Comparison of ENCODE assay signal across 9 mouse cellular contexts in the genomic region with DNA sequence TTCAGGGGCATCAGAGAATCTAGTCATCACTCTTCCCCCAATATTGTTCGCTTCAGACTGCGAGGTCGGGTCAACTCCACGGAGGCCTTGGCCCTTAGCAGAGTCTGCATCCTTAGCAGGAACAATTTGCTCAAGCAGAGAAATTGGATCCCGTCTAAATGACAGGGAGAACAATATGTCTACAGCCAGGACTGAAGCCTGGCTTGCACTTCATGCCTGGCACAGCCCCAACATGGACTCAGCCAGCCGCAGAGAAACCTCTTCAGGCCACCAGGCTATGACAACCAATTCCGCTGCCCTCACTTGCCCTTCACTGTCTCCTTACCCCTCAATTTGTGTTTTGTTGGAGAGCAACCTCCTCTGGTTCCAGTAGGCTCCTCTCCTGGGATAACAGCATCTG.
DNase-seq lines count a peak whose midpoint lies in the region; ATAC-seq and TF ChIP-seq lines count a peak whose summit lies in the region.
"Had no signal": no experiment of that assay in that cellular context is flagged by ENCODE, and none has a peak within 500 bp of the region (broad histone marks: within the 10 kb centered on the region; RNA-seq: fewer than 3 reads in every experiment).

No protein-coding gene starts in this region.

- peaks cover 11% of the 10 kb centered on the region for H3K4me1 ChIP-seq in forebrain, embryonic 14.5 days (ENCODE audit: control insufficient read depth, insufficient read depth, low read length)
- H3K4me1 ChIP-seq in forebrain, postnatal 0 days (ENCODE audit: insufficient read depth), result no peaks in the 10 kb centered on the region
- H3K4me1 ChIP-seq in heart, embryonic 15.5 days (replicated peaks), result peaks cover 12% of the 10 kb centered on the region

- H3K9ac ChIP-seq in forebrain, embryonic 14.5 days (ENCODE audit: low read length), result no peak overlapping the region
- no peak overlapping the region for H3K9ac ChIP-seq in forebrain, postnatal 0 days
- H3K9ac ChIP-seq in heart, embryonic 15.5 days, result no peak overlapping the region
- H3K9ac ChIP-seq: limb, embryonic 13.5 days had no signal

- no peaks in the 10 kb centered on the region for H3K36me3 ChIP-seq in forebrain, embryonic 14.5 days (ENCODE audit: control insufficient read depth, insufficient read depth, low read length)
- no peaks in the 10 kb centered on the region for H3K36me3 ChIP-seq in forebrain, postnatal 0 days (ENCODE audit: insufficient read depth)
- no peaks in the 10 kb centered on the region for H3K36me3 ChIP-seq in heart, embryonic 15.5 days
- H3K36me3 ChIP-seq: limb, embryonic 13.5 days had no signal

- no peaks in the 10 kb centered on the region for H3K27me3 ChIP-seq in forebrain, embryonic 14.5 days (replicated peaks; ENCODE audit: control insufficient read depth, insufficient read depth, low read length)
- H3K27me3 ChIP-seq in forebrain, postnatal 0 days (ENCODE audit: insufficient read depth, low read length), result no peaks in the 10 kb centered on the region
- no peaks in the 10 kb centered on the region for H3K27me3 ChIP-seq in heart, embryonic 15.5 days

- DNase-seq in forebrain, embryonic 14.5 days (ENCODE audit: low spot score), result peak; percentile 71
- no peak for DNase-seq in forebrain, postnatal 0 days
- peak; percentile 32 for DNase-seq in urinary bladder, postnatal 14 days (ENCODE audit: low spot score)
- DNase-seq in urinary bladder, postnatal 4 days (ENCODE audit: low spot score in 2 of 2), result no peak
- no peak for DNase-seq in right cerebral cortex, postnatal 25 days
- DNase-seq in embryo, embryonic 9.5 days (ENCODE audit: extremely low spot score), result no peak
- no peak for DNase-seq in layer of hippocampus, postnatal 25 days (ENCODE audit: extremely low spot score in 1 of 2, low spot score in 1 of 2)

- H3K4me3 ChIP-seq in forebrain, embryonic 14.5 days (ENCODE audit: low read depth, low read length), result no peak overlapping the region
- H3K4me3 ChIP-seq in forebrain, postnatal 0 days (ENCODE audit: low read depth, low read length), result no peak overlapping the region
- H3K4me3 ChIP-seq in heart, embryonic 15.5 days, result no peak overlapping the region
- H3K4me3 ChIP-seq: limb, embryonic 13.5 days had no signal

- no peak for TF ChIP-seq CTCF in forebrain, postnatal 0 days (IDR thresholded peaks at IDR 0.05; ENCODE audit: low read depth)

- H3K4me2 ChIP-seq in forebrain, embryonic 14.5 days (ENCODE audit: low read length), result no peak overlapping the region
- H3K4me2 ChIP-seq in forebrain, postnatal 0 days (ENCODE audit: low read depth), result no peak overlapping the region
- no peak overlapping the region for H3K4me2 ChIP-seq in heart, embryonic 15.5 days
- H3K4me2 ChIP-seq: limb, embryonic 13.5 days had no signal

- H3K9me3 ChIP-seq in forebrain, embryonic 14.5 days (replicated peaks; ENCODE audit: control insufficient read depth, low read length), result no peaks in the 10 kb centered on the region
- no peaks in the 10 kb centered on the region for H3K9me3 ChIP-seq in forebrain, postnatal 0 days (ENCODE audit: low read length)
- no peaks in the 10 kb centered on the region for H3K9me3 ChIP-seq in heart, embryonic 15.5 days (replicated peaks)
- H3K9me3 ChIP-seq: limb, embryonic 13.5 days had no signal

- 29% methylated on average over 7 of the region's 7 CpGs for WGBS in forebrain, embryonic 14.5 days
- WGBS in forebrain, postnatal 0 days, result 24% methylated on average over 7 of the region's 7 CpGs
- 49% methylated on average over 7 of the region's 7 CpGs for WGBS in heart, embryonic 15.5 days

- no peak overlapping the region for H3K27ac ChIP-seq in forebrain, embryonic 14.5 days (ENCODE audit: low read depth, low read length)
- no peak overlapping the region for H3K27ac ChIP-seq in forebrain, postnatal 0 days (ENCODE audit: low read depth, low read length)
- no peak overlapping the region; the same call in 1 of the 2 replicates for H3K27ac ChIP-seq in heart, embryonic 15.5 days
- H3K27ac ChIP-seq: limb, embryonic 13.5 days had no signal

- ATAC-seq in forebrain, embryonic 14.5 days, result 0 out of 2 replicates have a peak, but pooled peaks have one; percentile 23
- no peak for ATAC-seq in forebrain, postnatal 0 days
- ATAC-seq in heart, embryonic 15.5 days (replicated peaks; ENCODE audit: insufficient number of reproducible peaks, insufficient read depth, low FRiP score, low read depth), result 0 out of 2 replicates have a peak, but pooled peaks have one; percentile 33

Comparison
In these comparisons a context has a peak if more than half of its experiments do, and no peak if none do; other contexts are left out.
1. DNase-seq: peak in forebrain, embryonic 14.5 days (single experiment) and urinary bladder, postnatal 14 days (single experiment); none in forebrain, postnatal 0 days (single experiment), urinary bladder, postnatal 4 days (0 of 2), right cerebral cortex, postnatal 25 days (single experiment), embryo, embryonic 9.5 days (single experiment) and layer of hippocampus, postnatal 25 days (0 of 2).